Mouse (Mus musculus): ENCODE data around the gene Serpina6. TPM values are rescaled to one million over a fixed set of nuclear protein-coding genes. Genes with fewer than 3 reads are reported as not detected.

Gene Serpina6
- not detected for polyA plus RNA-seq (2017; shearing (Covaris generic))

GRCm38 (mm10) chr12:103656848-103657626 lies at the start of gene Serpina6:
Gene Serpina6 (minus strand): TSS chr12:103657212.

GRCm38 (mm10) chr12:103695429-103695828 lies 38.4 kb upstream of the Serpina6 start, which contains the start of gene Serpina1f:
Gene Serpina1f (minus strand): TSS chr12:103695529.

GRCm38 (mm10) chr12:103676039-103676438 lies 19.0 kb upstream of the Serpina6 start, which contains the start of gene Serpina16:
Gene Serpina16 (minus strand): TSS chr12:103676139.

GRCm38 (mm10) chr12:103631203-103631612 lies 25.8 kb downstream of the Serpina6 start, which contains the start of gene Serpina10:
Gene Serpina10 (minus strand): TSS chr12:103631444.

Other genes starting within 250 kb of the Serpina6 start
- gene 9330161L09Rik, start 249.4 kb downstream of the Serpina6 start, polyA plus RNA-seq (2017; shearing (Covaris generic)) = 1.5 TPM
- 212 TPM for gene Ddx24, start 231.4 kb downstream of the Serpina6 start, polyA plus RNA-seq (2017; shearing (Covaris generic))
- gene Ifi27, start 223.0 kb downstream of the Serpina6 start, polyA plus RNA-seq (2017; shearing (Covaris generic)) = 301 TPM
- 299 TPM for gene Ifi27l2a, start 213.5 kb downstream of the Serpina6 start, polyA plus RNA-seq (2017; shearing (Covaris generic))
- not detected for gene Ifi27l2b, start 200.0 kb downstream of the Serpina6 start, polyA plus RNA-seq (2017; shearing (Covaris generic))
- not detected for gene Ppp4r4, start 124.9 kb downstream of the Serpina6 start, polyA plus RNA-seq (2017; shearing (Covaris generic))
- gene Serpina10, start 25.8 kb downstream of the Serpina6 start, polyA plus RNA-seq (2017; shearing (Covaris generic)) = not detected
- not detected for gene Serpina16, start 18.9 kb upstream of the Serpina6 start, polyA plus RNA-seq (2017; shearing (Covaris generic))
- gene Serpina1f, start 38.3 kb upstream of the Serpina6 start, polyA plus RNA-seq (2017; shearing (Covaris generic)) = not detected
- gene Serpina1d, start 116.4 kb upstream of the Serpina6 start, polyA plus RNA-seq (2017; shearing (Covaris generic)) = not detected
- gene Serpina1b, start 173.2 kb upstream of the Serpina6 start, polyA plus RNA-seq (2017; shearing (Covaris generic)) = not detected
- not detected for gene Serpina1a, start 206.3 kb upstream of the Serpina6 start, polyA plus RNA-seq (2017; shearing (Covaris generic))
- gene Serpina1c, start 247.7 kb upstream of the Serpina6 start, polyA plus RNA-seq (2017; shearing (Covaris generic)) = not detected

Data from effector memory CD4-positive, alpha-beta T cell, adult 5 months (primary cell).